Mouse (Mus musculus) lung, adult 18-20 months (tissue): Measurements from ENCODE around the gene Zc3h4.

Source experiments
- DNase-seq, 2 experiments: peaks; one replicate each; pipeline ENCODE4 v3.0.0; 2022; ENCODE audit warnings: mixed read lengths in 2 of 2

Zc3h4 gene

DNA sequence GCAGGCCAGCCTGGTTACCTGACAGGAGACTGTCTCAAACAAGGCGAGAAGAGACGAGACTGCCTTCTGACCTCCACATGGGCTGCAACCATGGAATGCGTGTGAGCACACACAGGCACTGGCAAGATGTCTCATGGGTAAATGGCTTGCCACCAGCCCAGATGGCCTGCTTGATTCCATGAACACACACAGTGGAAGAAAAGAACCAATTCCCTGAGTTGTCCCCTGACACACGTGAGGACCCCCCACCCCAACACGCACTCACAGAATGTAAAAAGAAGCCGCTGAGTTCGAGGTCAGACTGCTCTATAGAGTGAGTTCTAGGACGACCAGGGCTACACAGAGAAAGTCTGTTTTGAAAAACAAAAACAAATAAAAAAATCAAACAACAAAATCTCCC lies 76.9 kb downstream of the Zc3h4 start, which contains the start of gene Npas1:
Npas1 (minus strand) TSS at position 101 of the 400 bp plus-strand sequence.
- no peak for DNase-seq
